Mouse (Mus musculus): Measurements from ENCODE around the gene Gm21028.
"Not testable (repeated sequence)": the region's sequence is repeated elsewhere in the genome, so short reads cannot be mapped to it uniquely, and the experiment has no call there.

The Gm21028 gene

DNA sequence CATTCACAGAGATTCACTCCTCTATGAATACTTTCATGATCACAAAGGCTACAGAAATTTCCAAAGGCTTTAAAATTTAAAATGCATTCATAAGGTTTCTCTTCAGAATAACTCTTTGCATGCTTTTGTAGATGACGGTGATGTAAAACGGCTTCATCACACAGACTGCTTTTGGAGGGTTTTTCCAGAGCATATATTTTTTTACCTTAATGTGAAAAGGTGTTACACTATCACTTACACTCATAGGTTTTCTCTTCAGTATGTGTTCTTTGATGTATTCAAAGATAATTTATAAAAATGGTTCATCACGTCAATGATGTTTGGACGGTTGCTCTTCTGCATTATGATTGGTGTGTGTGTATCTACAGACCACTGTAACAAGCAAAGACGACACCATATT is at the start of gene Gm21028:
Gene Gm21028, minus strand, starts transcription at position 101 of the 400 bp plus-strand sequence.
- no peak for DNase-seq

DNA sequence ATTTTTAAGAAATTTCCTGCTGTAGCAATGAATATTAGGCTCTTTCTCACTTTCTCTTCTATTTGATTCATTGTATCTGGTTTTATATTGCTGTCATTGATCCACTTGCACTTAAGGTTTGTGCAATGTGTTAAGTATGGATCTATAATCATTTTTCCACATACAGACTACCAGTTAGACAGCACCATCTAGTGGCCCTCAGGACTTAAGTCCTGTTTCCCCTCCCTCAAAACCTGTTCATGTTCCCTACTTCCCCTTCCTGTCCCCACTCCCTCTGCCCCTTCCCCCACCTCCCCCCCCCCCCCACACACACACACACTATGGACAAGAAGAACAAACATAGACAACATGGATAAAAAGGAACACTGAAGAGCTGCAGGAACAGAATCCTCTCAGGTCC is 17.3 kb upstream of the Gm21028 start:
- not testable (repeated sequence) for DNase-seq

DNA sequence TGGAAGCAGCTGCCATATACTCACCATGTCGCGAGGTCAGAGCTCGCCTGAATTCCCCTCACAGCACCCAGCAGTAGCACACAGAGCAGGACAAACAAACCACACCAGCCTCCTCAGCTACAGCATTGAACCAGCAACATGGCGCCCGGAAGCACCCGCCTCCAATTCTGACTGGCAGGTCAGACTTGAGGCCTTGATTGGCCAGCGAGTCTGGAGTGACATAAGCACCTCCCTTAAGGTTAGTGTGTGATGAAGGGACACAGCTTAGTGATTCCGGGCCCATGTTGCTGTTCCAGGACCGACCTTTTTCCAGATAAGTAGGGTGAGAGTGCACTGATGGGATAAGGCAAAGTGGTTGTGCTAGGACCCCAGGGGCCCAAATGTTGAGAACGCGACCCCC is 14.0 kb upstream of the Gm21028 start, which contains the start of gene Zfp977:
Gene Zfp977, minus strand, starts transcription at position 135 of the 400 bp plus-strand sequence.
- DNase-seq: not testable (repeated sequence)

DNA sequence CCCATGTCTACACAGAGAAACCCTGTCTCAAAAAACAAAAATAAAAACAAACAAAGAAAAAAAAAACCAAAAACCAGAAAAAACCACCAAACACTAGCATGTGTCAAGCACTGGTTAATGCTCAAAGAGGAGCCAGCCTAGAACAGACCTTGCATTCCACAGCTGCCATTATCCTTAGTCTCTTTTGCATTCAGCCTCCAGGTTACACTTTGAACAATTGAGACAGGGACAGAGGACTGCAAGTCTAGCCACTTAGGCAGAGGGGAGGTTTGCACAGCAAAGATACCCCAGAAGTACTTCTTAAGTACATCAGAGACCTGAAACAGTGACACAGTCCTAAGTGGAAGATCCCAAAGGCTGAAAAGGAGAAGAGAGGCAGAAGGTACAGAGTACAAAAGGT is 12.9 kb upstream of the Gm21028 start:
- not testable (repeated sequence) for DNase-seq

DNA sequence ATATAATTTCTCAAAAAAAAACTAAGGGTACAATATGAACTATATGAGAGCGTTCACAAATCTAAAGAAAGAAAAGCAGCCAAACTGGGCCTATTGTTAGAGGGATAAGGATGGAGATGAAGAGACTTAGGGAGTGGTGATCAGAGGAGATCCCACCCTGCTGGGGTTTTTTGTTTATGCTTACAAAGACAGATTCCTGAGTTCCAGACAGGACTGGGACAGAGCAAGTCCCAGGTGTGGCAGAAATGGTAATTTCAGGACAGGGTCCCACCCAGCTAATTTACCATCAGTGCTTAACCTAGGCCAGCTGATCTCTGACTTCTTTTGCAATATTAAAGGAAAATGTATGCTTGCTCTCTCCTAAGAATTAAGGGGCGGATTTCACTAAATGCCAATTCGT is 26.6 kb downstream of the Gm21028 start:
- DNase-seq: no peak

All from lung, postnatal 14 days (tissue).